Mouse (Mus musculus) urinary bladder, postnatal 10 days (tissue): ENCODE measurements around the gene Cdon.

Experiments
- DNase-seq: peaks from one replicate; pipeline ENCODE4 v3.0.0; 2022; ENCODE audit warnings: low spot score

The Cdon gene

DNA sequence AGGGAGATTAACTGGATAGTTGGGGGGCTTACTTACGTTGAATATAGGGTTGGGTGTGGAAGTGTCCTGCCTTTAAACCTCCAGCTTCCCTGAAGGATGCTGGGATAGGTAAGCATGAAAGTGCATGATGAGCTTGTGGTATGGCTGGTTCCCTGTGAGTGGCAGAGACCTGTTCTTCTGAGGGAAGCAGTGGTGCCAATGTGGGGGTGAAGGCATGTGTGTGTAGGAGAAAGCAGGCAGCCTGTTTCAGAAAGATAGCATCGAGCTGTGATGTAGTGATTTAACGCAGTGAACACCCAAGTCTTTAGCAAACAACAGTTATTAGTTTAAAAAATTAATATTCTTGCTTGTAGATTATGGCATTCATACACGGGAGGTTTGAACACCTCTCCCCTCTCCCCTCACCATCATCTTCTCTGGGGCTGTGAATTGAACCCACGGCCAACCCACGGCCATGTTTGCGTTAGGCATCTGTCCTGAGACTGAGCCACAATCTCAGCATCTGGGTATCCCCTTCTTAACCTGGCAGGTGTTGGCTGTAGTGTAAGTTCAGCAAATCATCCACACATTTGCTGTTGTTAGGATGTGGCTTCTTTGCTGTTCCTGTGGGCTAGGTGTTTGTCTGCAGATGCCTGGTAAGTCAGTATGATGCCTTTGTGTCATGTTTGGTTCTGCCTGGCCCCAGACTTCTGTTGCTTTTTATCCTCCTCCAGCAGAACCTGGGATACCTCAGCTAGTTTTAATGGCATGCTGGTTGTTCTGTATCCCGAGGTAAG lies 17.5 kb downstream of the Cdon start:
- DNase-seq = no peak

DNA sequence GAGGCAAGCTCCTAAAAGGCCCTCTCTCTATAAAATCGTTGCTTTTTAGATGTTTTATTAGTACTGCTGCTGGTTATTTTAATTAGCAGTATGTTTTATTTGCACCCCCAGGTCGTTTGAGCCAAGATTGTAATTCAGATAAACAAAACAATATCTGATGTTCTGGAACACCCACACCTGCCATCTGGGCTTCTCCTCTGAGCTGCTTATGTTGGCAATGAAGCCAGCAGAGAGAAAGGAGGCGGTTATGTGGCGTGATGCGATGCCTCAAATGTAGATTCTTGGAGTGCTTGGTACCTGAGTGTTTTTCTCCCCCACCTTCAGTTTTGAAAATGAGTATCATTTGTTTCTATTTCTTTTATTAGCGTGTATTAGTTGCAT lies 18.1 kb downstream of the Cdon start:
- DNase-seq = no peak

DNA sequence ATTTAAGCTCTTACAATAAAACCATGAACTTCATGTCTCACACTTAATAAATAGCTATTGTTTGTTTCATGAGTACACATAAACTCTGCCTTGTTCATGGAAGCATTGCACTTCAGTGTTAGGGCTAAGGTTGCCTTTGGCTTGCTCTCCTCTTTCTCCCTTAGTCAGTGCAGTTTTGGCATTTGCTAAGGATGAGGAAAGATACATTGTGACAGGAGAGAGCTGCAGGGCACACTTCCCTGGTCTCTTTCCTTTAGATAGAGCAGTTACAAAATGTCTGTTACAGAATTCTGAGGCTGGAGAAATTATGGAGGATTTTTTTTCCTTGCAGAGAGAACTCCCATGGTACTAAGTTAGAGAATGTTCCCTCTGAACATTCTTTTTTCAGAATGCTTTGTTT lies 18.8 kb downstream of the Cdon start:
- no peak for DNase-seq

DNA sequence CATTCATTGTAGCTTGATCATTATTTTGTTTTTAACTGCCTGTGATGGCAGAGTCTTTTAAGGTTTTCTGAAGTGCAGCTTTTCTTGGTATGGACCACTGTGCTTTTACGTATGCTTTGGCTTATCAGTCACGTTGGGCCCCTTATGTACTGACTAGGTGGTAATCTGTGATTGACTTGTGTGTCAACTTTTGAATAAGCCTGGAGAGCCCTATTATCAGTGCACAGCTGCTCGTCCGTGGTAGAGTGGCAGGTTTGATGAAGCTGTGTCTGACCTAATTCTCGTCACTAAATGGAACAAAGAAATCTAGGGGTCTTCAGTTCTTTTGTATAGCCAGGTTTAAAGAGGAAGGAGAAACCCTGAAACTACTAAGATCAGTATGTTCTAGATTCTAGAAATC lies 21.5 kb downstream of the Cdon start:
- DNase-seq = no peak

DNA sequence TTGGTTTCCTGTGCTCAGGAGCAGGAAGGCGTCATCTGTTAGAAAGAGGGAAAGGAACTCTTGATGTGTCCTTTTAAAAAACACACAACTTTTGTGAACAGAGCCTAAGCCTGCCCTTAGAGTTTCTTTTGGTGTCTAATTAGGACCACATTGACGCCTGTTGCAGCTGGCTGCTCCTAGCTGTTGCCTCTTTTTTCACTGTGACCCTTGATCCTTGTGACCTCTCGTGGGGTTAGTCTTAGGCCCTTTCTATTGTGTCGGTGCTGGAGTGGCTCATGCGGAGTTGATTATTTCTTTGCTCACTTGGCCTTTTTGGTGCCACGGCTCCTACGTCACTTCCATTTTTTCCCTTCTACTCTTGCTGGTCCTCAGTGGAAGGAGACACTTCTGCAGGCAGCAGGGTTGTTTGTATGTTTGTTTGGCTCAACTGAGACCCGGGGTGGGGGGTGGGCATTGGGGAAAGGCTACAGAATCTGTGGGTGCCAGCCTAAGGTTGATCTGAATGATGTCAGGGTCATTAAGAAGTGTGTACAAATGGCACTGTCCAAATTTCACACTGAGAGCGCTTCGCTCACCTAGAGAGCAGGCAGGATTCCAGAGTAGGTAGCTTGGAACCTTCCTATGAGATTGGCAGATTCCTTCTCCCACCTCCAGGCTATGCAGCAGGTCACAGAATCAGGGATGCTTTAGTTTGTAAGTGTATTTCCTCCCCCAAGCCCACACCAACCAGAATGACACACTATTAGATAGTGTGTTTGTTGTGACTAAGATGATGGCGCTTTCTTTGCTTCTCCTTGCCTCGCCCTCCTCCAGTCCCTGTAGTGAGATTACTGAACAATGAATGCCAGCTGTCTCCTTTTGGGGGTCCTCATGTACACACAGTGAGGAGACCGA lies 22.9 kb downstream of the Cdon start:
- no peak for DNase-seq

DNA sequence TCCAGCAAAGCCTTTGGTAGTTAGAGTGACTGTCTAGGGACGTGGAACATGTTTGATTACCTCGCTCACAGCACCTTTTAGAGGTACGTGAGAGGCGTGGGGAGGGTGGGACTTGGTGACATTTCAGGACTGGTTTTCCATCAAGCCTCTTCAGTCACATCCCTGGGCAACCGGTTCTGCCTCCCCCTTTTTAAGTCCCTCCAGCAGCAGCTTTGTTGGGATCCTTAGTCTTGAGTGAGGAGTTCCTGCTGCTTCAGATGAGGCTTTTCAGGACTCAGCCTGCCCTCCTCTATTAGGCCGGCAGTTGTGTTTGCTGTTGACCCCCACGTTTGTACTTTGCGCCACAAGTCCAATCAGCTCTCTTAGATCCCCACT lies 23.6 kb downstream of the Cdon start:
- DNase-seq = no peak

DNA sequence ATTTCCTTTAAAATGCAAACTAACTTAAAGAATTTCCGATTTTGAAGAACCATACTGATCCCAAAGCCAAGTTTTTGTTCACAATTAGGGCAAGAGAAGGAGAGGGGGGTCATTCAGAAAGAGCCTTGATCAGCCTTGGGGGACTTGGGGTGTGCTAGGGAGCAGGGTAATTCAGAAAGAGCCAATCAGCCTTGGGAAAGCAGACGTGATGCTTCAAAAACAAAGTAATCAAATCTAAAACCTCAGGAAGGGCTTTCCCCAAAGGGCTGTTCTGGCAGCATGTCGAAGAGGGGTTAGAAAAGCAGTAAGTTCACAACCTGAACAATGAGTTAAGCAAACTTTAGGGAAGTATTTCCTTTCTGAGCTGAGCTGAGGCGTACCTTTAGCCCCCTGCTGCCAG lies 26.0 kb downstream of the Cdon start:
- DNase-seq = no peak

DNA sequence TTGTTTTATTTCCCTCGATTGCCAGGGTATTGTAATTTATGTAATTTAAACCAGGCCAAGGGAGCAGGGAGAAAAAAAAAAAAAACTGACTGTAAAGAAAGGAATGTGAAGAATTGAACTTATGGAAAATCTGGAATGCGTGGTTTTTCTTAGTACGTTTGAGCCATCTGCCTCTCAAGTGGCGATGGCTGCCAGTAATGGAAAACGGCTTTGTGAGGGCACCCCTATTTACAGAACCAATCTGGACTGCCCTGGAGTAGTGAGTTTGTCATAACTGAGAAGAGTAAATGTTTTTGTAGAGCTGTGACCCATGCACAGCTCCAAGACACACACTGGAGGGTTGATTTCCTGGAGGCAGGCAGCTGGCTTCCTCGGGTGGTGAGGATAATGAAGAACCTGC lies 32.4 kb downstream of the Cdon start:
- DNase-seq = no peak

DNA sequence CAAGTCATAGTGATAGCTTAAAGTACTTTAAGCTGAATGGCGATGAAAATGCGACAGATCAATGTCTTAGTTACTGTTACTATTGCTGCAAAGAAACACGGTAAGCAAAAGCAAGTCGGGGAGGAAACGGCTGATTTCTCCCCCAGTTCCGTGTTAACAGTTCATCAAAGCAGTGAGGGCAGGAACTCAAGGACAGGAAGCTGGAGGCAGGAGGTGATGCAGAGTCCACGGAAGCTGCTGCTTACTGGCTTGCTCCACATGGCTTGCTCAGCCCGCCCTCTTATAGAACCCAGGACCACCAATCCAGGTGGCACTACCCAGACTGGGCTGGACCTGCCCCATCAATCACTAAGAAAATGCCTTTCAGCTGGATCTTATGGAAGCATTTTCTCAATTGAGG lies 38.7 kb downstream of the Cdon start:
- no peak for DNase-seq

DNA sequence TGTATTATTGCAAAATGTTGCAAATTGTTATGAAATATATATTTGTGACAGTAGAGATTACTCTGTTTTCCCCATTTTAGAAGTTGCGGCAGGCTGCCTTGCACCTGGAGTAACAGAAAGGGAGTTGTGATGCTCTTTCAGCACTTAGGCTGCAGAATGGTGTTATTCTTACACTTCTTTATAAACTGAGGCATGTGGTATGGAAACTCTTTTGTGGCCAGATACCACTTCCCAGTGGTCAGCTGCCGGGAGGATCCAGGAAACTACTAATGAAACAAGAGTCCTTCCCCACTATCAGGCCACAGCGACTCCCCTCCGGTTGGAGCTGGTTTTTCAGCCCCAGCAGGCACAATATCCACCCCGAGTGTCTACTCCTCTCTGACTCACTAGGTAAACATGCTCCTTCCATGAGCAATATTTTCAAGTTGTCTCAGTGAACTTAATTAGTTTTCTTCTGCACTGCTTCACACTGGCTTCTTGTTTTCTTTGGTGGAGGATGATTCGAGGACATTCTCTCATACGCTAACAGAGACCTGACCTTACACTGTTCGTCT lies 46.4 kb downstream of the Cdon start:
- DNase-seq = no peak

DNA sequence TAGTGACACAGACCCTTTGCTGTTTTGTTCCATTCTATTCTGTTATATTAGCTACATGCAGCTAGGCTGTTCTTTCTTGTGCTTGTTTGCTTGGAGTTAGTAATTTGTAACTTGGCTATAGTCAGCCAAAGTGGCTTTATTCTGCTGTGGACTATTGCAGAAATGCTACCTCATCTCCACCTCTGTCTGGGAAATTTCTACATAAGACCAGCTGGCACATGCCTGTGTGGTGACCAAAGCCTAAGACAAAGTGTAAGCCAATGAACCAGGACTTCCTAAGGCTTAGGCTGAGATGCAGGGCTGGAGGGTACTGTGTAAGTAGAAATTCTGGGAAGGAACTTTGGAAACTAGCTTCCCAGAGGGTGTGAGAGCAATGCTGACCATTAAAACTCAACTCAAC lies 48.0 kb downstream of the Cdon start:
- DNase-seq = no peak

DNA sequence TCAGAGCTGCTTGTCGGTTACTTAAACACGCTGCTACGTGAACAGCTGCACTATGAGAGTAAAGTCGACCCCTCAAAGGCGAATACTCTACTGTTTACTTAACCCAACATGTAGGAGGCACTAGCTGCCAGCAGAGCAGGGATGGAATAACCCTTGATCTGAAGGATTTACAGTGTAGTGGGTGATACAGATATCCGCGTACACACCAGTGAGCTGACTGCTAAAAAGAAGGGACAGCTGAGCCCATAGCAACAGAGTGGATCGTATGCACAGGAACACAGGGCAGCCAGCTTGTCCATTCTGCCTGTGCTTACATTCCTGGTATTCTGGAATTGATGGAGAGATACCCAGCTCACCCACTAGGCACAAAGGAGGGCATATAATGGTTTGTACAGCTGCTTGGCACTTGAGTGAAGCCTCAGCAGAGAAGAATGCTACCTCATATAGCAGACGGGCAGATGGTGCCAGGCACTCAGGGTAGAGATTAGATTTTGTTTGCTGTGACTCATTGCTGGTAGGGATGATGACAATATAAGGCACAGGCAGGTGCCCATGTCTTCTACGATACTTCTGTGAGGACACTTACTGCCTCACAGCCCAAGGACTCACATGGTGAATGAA lies 53.3 kb downstream of the Cdon start:
- DNase-seq = no peak

DNA sequence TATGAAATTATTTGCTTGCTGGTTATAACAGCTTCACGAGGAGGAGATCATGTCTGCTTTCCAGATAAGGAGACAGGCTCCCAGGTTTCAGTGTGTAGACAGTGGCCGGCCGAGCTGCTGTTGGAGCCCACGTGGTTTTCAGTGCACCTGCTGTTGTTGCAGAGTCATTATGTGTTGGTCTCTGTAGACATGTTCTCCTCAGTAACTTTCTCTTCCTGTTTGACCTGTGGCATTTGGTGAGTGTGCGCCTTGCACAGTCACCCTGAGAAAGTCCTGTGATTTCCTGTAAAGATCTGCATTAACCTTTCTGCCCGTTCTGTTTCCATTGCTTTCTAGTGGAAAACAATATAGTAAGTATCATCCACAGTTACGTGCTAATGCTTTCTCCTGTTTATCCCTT lies 54.5 kb downstream of the Cdon start:
- DNase-seq = no peak

DNA sequence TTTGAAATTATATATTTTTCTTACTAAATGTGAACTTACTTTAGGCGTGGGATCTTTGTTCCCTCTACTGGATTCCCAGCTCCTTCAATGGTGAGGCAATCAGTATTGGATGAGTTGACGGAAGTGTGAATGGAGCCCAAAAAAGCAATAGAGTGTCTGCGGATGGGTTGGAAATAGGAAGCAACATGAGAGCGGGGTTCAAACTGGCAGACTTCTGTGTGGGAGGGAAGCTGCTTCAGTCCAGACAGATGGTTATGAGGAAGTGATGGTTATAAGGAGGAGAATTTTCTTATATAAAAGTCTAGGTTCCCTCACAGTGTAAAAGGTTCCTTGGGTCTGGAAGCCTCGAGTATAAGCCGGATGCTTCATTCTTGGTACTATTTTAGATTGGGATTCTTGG lies 58.5 kb downstream of the Cdon start:
- no peak for DNase-seq

DNA sequence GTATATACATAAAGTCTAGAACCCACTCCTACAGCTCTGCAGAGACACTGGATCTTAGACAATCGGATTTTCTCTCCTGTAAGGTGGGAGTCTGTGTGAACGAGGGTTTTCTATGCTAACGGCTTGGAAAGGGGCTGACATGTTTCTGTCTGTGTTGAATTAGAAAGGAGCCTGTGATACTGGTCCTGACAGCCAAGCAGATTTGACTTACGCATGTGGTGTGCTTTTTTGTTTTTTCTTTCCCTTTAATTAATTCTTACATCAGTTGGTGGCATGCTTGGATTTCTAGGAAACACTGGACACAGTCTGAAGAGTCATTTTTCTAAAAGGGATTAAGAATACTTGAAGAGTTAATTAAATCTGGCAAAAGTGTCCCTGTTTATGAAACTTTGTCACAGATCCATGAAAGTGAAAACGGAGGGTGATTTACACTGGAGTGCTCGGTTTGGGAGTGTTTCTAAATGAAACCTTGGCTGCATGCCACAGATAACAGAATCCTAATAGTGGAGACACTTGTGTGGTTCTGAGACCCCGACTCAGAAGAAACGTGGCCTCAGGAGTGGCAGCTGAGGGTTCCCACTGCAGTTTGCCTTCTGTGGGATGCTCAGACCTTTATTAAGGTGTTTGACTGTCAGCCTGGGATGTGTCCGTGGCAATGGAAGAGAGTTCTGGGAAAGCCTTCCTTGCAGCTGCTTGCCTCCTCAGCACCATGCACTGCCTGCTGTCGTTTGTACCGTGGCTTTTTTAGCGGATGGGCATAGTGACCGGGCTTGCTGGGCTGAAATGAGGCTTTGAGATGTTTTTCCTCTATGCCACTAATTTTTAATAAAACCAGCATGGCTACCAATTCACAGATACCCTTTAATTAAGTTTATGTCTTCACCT lies 61.3 kb downstream of the Cdon start:
- DNase-seq = no peak

DNA sequence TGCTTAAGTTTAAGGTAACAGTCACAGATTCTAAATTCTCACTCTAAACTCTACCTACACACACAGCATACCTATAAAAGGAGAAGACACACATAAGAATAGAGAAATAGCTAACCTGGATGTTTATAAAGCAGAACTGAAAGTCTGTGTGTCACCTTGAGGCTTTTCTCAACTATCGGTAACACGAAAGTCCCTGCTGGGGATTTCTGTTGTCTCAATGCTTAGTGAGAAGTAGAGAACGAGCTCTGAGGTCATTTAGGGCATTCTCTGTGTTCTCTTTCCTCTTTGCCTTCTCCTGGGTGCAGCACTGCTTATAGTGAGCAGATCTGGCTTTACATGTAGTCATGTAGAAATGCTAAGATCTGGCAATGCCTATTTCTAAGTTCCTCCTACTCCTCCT lies 63.0 kb downstream of the Cdon start:
- DNase-seq = no peak

DNA sequence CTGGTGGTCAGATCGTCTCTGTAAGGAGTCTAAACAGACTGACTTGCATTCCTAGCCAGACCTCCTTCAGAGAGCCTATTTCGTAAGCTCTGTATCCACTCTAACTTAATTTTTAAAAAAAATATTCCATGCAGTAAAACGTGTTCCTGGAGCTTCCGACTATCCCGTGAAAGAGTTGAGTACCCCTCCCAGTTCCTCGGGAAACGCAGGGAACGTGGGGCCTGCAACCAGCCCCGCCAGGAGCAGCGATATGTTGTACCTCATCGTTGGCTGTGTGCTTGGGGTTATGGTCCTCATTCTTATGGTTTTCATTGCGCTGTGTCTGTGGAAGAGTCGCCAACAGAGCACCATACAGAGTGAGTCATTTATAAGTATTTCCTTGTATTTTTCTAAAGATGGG lies 65.7 kb downstream of the Cdon start:
- DNase-seq = no peak

DNA sequence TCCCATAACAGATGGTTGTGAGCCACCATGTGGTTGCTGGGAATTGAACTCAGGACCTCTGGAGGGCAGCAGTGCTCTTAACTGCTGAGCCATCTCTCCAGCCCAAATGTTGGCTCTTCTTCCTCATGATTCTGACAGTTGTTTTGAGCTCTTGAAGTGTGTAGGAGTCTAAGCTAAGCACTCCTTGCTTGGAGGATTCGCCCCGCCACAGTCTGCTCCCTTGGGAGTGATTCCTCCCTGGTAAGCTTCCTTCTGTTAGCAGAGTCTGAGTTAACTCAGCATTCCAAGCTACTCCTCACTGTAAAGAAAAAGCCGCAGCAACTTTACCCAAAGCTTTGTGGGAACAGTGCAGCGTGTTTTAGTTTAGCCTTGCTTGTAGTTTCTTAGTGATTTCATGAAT lies 67.6 kb downstream of the Cdon start:
- no peak for DNase-seq

DNA sequence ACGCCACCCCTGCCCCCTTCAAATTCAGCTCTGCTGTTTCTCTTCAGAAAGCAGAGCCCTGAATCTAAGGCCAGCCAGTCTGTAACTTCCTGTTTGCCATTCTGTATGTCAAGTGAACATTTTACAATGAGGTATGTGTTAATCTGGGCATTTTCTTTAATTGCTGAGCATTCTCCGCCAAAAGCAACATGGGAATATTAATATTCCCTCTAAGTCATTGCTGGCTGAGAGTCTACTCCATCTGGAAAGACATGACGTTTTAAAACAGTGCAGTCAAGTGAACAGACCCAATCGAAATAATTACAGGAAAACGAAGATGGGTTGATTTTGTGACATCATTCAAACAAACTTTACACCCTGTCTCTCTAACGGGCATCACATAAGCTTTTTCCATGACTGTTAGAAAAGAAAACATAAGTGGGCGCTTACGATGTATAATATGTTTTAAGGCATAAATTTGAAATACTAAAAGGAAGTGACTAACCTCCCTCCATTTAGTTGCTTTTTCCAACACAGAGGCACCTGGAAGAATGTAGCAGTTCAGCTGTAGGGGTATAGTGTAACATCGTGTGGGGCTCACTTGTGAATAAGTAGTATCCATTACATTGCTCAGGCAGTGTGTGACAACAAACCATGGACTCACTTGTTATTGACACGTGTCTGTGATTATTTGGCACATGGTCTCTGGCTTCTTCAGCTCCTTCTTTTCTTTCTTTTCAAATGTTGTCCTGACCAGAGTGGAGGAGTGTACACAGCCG lies 70.4 kb downstream of the Cdon start:
- no peak for DNase-seq

DNA sequence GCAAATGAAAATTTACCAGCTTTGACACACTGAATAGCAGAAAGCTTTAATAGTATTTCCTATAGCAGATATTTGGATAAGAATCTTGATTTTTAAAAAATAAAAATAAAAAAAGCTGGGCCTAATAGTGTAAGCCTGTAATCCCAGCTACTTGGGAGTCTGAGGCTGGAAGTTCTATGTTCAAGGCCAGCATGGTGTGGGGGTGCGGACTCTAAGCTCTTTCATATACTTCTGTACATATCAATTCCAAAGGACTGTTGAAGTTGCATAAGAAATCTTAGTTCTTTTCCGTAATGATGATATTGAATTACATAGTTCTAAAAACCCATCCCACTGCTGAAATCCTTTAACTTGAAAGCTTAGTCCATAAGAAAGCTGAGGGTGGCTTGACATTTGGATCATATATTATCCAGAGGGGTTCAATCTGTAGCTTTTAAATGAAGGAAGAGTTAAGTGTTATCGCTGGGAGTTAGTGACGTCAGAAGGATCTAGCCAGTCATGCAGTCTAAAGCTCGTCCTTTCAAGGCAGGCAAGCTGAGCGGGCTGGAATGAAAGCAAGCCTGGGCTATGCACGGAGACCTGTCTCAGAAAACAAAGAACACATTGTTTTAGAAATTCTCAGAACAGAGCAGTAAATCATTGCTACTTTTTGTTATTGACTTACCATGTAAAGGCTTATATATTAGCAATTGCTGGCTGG lies 72.3 kb downstream of the Cdon start:
- DNase-seq = no peak

DNA sequence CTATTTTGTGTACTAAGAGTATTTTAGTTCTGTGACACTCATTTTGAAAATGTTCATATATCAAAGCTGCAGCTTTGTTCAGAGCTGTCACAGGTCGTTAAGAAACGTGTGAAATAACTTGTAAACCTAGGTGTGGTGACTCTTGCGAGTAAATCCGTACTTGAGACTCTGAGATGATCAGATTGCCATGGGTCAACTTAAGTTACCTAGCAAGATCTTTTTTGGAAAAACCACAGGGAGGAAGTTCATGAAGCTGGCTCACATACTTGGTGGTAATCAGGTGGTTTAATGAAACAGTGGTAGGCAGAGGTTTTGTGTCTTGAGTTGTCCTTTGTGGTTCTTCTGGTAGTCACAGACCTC lies 72.8 kb downstream of the Cdon start:
- no peak for DNase-seq
